Mouse (Mus musculus) c-Kit-positive CD71-negative TER-119-negative erythroid progenitor cells, embryonic 14.5 days (primary cell): ENCODE results near the gene Lyar.

Experiments
- DNase-seq: peaks from one replicate; pipeline ENCODE4 v3.0.0-alpha.2; 2013; ENCODE audit warnings: low read depth

The Lyar gene

GRCm38 (mm10) chr5:38220328-38220912 lies at the start of gene Lyar, which contains the start of gene Zbtb49:
Gene Lyar, plus strand, starts transcription at chr5:38220470.
Gene Zbtb49, minus strand, starts transcription at chr5:38220457.
- DNase-seq, result peak; percentile 82

- DNase-seq, result no peak
These were observed 46.5 kb upstream of the Lyar start for GRCm38 (mm10) chr5:38173766-38174165.

- no peak for DNase-seq
These were observed 45.9 kb upstream of the Lyar start for GRCm38 (mm10) chr5:38174256-38174912.

DNA sequence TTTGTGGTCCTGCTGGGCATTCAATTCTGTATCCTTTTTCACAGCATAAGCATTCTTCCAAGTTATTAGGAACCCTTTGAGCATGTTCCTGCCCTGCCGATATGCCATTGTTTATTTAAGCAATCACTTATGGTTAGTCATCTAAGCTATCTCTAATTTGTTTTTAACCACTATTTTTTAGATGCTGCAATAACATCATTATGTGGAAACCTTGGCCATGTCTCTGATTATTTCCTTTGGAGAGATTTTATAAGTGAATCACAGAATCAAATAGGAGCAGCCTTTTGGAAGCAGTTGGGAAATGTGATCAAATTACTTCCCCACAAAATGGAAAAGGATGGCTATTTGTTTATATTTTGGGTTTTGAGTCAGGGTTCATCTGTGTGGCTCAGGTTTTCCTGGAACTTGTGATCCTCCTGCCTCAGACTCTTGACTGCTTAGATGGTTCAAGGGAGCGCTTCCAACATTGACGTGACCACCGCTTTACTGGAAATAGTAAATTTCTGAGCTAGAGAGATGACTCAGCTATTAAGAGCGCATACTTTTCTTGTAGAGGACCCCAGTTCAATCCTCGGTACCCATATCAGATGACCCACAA lies 35.5 kb upstream of the Lyar start:
- no peak for DNase-seq

DNA sequence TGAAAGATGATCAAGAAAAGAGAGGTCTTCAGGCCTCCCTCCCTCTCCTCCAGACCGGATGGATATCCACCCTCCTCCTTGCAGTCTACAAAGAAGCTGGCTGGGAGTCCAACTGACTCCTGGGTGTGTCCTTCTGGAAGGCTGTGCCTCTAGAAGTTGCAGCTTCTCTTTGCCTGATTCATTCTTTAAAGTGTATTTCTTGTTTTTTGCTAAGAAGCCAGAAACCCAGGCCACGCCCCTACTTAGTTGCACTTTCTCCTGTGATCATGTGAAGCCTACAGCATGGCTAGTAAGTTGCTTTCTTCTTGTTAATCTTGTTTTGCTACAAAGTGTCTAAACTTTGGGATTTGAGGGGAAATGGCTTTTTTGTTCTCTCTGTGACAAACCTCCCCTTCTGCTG lies 33.3 kb upstream of the Lyar start:
- no peak for DNase-seq

GRCm38 (mm10) chr5:38190907-38191306 lies 29.4 kb upstream of the Lyar start:
- no peak for DNase-seq

DNA sequence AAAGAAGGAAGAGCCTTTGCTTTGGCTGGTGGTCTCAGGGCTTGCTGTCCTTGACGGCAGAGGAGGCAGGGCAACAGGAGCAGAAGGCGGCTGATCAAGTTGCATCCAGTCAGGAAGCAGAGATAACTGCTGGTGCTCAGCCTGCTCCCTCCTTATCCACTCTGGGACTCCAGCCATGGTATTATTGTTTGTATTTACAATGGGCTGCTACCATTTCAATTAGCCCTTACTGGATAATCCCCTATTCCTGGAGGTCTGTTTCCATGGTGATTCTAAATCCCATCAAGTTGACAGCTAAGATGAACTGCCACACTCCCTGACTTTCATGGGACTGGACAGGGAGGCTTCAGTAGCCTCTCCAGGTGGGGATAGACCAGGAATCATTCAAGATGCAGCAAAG lies 25.3 kb upstream of the Lyar start:
- DNase-seq, result no peak

GRCm38 (mm10) chr5:38195941-38196340 lies 24.3 kb upstream of the Lyar start:
- DNase-seq, result no peak

DNA sequence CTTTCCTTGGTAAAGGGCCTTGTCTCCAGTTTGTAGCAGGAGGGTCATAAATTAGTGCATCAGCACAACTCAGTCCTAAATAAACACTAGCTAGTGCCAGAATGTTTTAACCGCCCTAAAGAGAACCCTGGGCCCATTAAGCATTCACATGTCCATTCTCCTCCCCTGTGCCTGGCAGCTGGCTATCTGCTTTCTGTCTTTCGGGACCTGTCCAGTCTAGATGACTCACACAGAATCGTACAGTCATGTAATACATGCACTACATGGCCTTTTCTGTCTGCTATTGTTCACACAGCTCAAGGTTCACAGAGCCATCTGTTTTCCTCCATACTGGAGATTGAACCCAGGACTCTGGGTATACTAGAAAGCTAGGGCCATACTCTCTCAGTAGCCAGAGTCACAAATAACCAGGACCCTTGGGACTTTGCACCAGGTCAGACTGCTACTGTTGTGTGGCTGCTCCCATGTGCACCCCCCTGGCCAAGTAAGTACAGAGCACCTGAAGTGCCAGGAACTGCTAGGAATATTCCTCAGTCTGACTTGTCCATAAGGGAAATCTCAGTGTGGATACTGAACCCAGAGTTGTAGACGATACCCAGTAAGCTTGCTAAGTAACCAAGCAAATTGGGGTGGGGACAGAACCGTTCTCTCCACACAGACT lies 23.3 kb upstream of the Lyar start:
- DNase-seq, result no peak

DNA sequence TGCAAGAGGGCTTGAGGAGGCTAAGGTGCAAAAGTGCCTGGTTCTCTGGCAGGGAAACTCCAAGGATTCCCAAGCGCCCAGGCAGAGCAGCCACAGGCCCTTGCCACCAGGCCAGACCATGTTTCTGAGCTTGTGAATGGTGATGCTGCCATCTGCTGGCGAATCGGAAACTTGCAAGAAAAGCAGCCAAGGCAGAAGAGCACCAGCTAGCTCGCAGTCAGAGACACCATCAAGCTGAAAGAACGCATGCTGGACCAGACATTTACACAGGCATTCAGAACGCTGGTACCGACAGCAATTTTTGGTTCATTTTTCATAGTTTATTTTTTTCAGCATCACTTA lies 22.8 kb upstream of the Lyar start:
- peak; percentile 63 for DNase-seq

GRCm38 (mm10) chr5:38199686-38200085 lies 20.6 kb upstream of the Lyar start:
- DNase-seq, result no peak

GRCm38 (mm10) chr5:38205303-38205726 lies 15.0 kb upstream of the Lyar start:
- no peak for DNase-seq

GRCm38 (mm10) chr5:38208985-38209384 lies 11.3 kb upstream of the Lyar start:
- no peak for DNase-seq

DNA sequence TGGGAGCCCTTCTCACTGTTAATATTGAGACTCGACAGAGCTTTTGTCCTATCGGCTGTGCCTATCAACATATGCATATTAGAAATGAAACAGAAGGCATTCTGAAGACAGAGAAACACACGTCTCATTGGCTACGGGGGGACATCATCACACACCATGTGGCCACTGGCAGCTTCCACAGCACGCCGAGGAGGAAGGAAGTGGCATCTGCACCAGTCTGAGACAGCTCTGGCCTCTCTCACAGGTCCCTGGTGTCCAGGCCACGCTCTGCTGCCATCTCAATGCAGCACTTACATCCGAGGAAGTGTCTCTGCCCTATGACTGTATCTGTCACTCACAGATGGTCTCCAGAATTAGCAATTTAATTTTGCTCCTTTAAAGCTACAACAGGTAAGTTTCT lies 8.6 kb upstream of the Lyar start:
- DNase-seq, result no peak

GRCm38 (mm10) chr5:38213009-38213408 lies 7.3 kb upstream of the Lyar start:
- DNase-seq, result no peak

DNA sequence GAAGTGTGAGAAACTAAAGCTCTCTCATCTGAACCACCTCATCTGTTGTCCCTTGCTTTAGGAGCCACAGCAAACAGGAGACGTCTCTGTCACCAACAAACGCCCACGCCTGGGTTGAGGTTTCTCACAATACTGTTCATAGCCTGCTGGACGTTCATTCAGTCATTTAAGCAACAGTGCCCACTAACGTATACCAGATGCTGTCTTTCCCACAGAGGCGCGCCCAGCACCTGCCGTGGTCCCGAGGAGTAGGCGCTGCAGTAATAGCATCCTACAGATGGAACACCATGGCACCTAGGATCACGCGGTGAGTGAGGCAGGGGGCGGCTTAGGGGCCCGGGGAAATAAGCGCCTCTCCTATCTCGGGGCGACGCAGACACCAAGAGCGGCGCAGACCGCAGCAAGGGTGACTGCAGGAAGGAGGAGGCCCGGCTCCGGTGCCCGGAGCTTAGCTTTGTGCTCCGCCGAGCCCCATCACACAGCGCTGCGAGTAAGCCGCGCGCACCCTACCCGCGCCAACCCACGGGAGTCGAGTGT lies 431 bp upstream of the Lyar start:
- DNase-seq, result peak; percentile 33

GRCm38 (mm10) chr5:38235422-38235821 lies 15.2 kb downstream of the Lyar start:
- peak; percentile 29 for DNase-seq

DNA sequence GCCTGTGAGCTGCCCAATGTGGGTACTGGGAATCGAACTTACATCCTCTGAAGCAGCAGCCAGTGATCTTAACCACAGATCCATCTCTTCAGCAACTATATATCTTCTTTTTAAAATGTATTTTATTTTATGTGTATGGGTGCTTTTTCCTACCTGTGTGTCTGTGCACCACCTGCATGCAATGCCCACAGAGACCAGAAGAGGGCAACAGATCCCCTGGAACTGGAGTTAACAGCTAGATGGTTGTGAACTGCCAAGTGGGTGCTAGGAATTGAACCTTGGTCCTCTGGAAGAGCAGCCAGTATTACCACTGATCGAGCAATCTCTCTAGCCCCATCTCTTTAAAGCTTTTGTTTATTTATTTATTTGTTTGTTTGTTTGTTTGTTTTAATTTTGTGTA lies 16.4 kb downstream of the Lyar start:
- no peak for DNase-seq

DNA sequence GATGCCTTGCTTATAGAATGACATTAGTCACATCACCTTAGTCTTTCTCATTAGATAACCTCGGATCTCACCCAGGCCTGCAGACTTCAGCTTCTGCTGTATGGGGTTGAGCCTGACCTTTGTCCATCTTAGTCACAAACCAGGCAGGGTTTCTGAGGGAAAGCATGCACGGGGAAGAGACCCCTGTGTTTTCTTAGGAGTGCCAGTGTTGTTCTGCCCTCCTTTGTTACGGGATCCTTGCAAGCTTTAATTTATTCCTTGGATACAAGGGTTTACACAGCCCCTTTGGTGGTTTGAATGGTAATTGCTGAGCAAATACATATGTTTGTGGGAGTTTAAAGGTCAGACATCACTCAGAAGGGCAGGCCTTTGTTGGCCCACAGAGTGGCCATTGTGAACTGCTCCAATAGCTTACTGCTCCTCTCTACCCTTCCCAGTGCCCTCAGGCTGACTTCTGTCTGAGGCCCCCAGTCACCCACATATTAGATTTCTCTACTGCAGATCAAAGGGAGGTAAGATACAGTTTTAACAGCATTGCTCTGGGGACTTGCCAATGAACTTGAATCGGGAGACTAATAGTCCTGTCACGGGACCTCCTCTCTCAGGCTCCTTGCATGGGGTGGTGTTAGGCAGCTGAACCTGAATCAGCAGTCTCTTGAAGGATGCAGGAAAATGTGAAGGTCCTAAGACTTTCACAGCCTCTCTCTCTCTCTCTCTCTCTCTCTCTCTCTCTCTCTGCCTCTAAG lies 20.6 kb downstream of the Lyar start:
- DNase-seq, result no peak

DNA sequence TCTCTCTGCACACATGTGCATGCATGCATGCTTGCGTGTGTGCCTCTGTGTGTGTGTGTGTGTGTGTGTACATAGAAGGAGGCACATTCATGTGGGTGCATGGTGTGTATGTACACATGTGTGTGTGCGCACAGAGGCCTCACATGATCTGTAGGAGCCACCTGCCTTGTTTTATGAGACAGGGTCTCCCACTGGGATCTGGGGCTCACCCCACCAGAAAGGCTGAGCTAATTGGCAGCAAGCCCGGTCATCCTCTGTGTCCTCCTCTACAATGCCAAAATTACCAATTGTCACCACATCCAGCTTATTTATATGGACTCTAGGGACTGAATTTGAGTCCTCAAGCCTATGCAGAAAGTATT lies 21.2 kb downstream of the Lyar start:
- DNase-seq, result no peak

DNA sequence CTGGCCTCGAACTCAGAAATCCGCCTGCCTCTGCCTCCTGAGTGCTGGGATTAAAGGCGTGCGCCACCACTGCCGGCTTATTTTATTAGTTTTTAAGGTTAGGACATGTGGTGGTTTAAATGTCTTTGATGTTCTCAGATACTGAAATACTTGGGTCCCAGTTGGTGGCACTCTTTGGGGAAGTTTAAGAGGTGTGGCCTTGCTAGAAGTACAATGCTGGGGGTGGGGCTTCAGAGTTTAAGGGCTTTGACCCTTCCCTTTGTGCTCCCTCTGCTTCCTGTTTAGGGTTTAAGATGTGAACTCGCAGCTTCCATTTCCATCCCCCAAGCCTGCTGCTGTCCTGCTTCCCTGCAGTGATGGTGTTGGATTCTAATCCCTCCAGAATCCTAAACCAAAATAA lies 21.7 kb downstream of the Lyar start:
- no peak for DNase-seq

DNA sequence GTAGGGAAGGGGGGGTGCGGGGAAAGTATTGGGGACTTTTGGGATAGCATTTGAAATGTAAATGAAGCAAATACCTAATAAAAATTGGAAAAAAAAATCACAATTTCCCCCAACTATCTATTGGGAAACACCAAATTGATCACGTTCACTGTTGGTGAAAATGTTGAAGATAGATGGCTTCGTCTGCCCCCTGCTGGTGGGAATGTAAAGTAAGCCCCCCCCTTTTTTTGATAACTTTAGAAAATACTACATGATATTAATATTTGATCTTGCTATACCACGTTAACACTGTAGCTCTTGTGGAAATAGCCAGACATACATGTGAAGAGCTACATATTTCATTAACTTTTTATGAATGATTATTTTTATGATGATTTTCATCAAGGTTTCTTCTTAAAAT lies 34.9 kb downstream of the Lyar start:
- no peak for DNase-seq
